Mouse (Mus musculus): ENCODE measurements around the gene Map3k9. TPM values are rescaled to one million over a fixed set of nuclear protein-coding genes. Genes with fewer than 3 reads are reported as not detected.

The Map3k9 gene
- polyA plus RNA-seq (2012; rRNA removed), result 5.9 and 6.7 TPM in 2 replicates

GRCm38 (mm10) chr12:81781105-81781909, at the start of gene Map3k9:
TSS of gene Map3k9 (minus strand) at chr12:81781175.
- Histone ChIP-seq H3K4me1 (ENCODE audit: control insufficient read depth, insufficient read depth, low read length) (peaks cover 4% of the 10 kb centered on the region; the same call in 1 of the 2 replicates), H3K4me3 (replicated peaks; ENCODE audit: extremely low read depth, low read depth, low read length) (peak within 1 kb of the TSS; percentile 74)
- DNase-seq, result peak; percentile 96
- WGBS, result 1% methylated on average over 49 of the region's 56 CpGs
- TF ChIP-seq POLR2A (IDR thresholded peaks at IDR 0.05; ENCODE audit: borderline replicate concordance, extremely low read depth, low read depth, low read length) (peak; percentile 81; the same call in 1 of the 2 replicates), CTCF (IDR thresholded peaks at IDR 0.05; ENCODE audit: insufficient read depth, low read length) (peak; percentile 16; the same call in 1 of the 2 replicates)

- DNase-seq, result no peak
- no peaks in the 10 kb centered on the region; the same call in 1 of the 2 replicates for H3K4me1 ChIP-seq (ENCODE audit: control insufficient read depth, insufficient read depth, low read length)
- no peak overlapping the region for H3K4me3 ChIP-seq (replicated peaks; ENCODE audit: extremely low read depth, low read depth, low read length)
- WGBS, result 83% methylated on average over 2 of the region's 2 CpGs
- TF ChIP-seq CTCF (IDR thresholded peaks at IDR 0.05; ENCODE audit: insufficient read depth, low read length), result no peak
- no peak for TF ChIP-seq POLR2A (IDR thresholded peaks at IDR 0.05; ENCODE audit: borderline replicate concordance, extremely low read depth, low read depth, low read length)
Measured at GRCm38 (mm10) chr12:81828355-81828754, 47.4 kb upstream of the Map3k9 start.

GRCm38 (mm10) chr12:81822778-81823480, 42.0 kb upstream of the Map3k9 start:
- TF ChIP-seq POLR2A (IDR thresholded peaks at IDR 0.05; ENCODE audit: borderline replicate concordance, extremely low read depth, low read depth, low read length) (no peak), CTCF (IDR thresholded peaks at IDR 0.05; ENCODE audit: insufficient read depth, low read length) (no peak)
- DNase-seq, result no peak
- H3K4me1 ChIP-seq (ENCODE audit: control insufficient read depth, insufficient read depth, low read length), result no peaks in the 10 kb centered on the region
- H3K4me3 ChIP-seq (replicated peaks; ENCODE audit: extremely low read depth, low read depth, low read length), result no peak overlapping the region
- 80% methylated on average over 4 of the region's 4 CpGs for WGBS

GRCm38 (mm10) chr12:81822176-81822575, 41.2 kb upstream of the Map3k9 start:
- no peak for DNase-seq
- 67% methylated on average over 4 of the region's 4 CpGs for WGBS

GRCm38 (mm10) chr12:81820700-81821099, 39.7 kb upstream of the Map3k9 start:
- 89% methylated on average over 4 of the region's 4 CpGs for WGBS
- H3K4me1 ChIP-seq (ENCODE audit: control insufficient read depth, insufficient read depth, low read length), result peaks cover 5% of the 10 kb centered on the region
- no peak overlapping the region for H3K4me3 ChIP-seq (replicated peaks; ENCODE audit: extremely low read depth, low read depth, low read length)
- TF ChIP-seq POLR2A (IDR thresholded peaks at IDR 0.05; ENCODE audit: borderline replicate concordance, extremely low read depth, low read depth, low read length), result no peak
- TF ChIP-seq CTCF (IDR thresholded peaks at IDR 0.05; ENCODE audit: insufficient read depth, low read length), result no peak
- no peak for DNase-seq

More at GRCm38 (mm10) chr12:81822176-81822575, 41.2 kb upstream of the Map3k9 start:
- no peak overlapping the region for H3K4me3 ChIP-seq (replicated peaks; ENCODE audit: extremely low read depth, low read depth, low read length)
- TF ChIP-seq CTCF (IDR thresholded peaks at IDR 0.05; ENCODE audit: insufficient read depth, low read length) (no peak), POLR2A (IDR thresholded peaks at IDR 0.05; ENCODE audit: borderline replicate concordance, extremely low read depth, low read depth, low read length) (no peak)
- H3K4me1 ChIP-seq (ENCODE audit: control insufficient read depth, insufficient read depth, low read length), result no peaks in the 10 kb centered on the region

- H3K4me1 ChIP-seq (ENCODE audit: control insufficient read depth, insufficient read depth, low read length), result peaks cover 5% of the 10 kb centered on the region
- 50% methylated on average over 6 of the region's 6 CpGs for WGBS
- TF ChIP-seq CTCF (IDR thresholded peaks at IDR 0.05; ENCODE audit: insufficient read depth, low read length) (no peak), POLR2A (IDR thresholded peaks at IDR 0.05; ENCODE audit: borderline replicate concordance, extremely low read depth, low read depth, low read length) (no peak)
- no peak for DNase-seq
- H3K4me3 ChIP-seq (replicated peaks; ENCODE audit: extremely low read depth, low read depth, low read length), result no peak overlapping the region
Measured at GRCm38 (mm10) chr12:81817126-81817505, 36.1 kb upstream of the Map3k9 start.

- H3K4me3 ChIP-seq (replicated peaks; ENCODE audit: extremely low read depth, low read depth, low read length), result no peak overlapping the region
- no peak for TF ChIP-seq POLR2A (IDR thresholded peaks at IDR 0.05; ENCODE audit: borderline replicate concordance, extremely low read depth, low read depth, low read length)
- TF ChIP-seq CTCF (IDR thresholded peaks at IDR 0.05; ENCODE audit: insufficient read depth, low read length), result no peak
Measured at GRCm38 (mm10) chr12:81816330-81817125, 35.6 kb upstream of the Map3k9 start.

GRCm38 (mm10) chr12:81814742-81815141, 33.8 kb upstream of the Map3k9 start:
- H3K4me1 ChIP-seq (ENCODE audit: control insufficient read depth, insufficient read depth, low read length), result peaks cover 5% of the 10 kb centered on the region
- 90% methylated on average over 5 of the region's 5 CpGs for WGBS
- TF ChIP-seq POLR2A (IDR thresholded peaks at IDR 0.05; ENCODE audit: borderline replicate concordance, extremely low read depth, low read depth, low read length) (no peak), CTCF (IDR thresholded peaks at IDR 0.05; ENCODE audit: insufficient read depth, low read length) (no peak)
- H3K4me3 ChIP-seq (replicated peaks; ENCODE audit: extremely low read depth, low read depth, low read length), result no peak overlapping the region
- no peak for DNase-seq

More at GRCm38 (mm10) chr12:81816330-81817125, 35.6 kb upstream of the Map3k9 start:
- 21% methylated on average over 10 of the region's 10 CpGs for WGBS
- no peak for DNase-seq
- peaks cover 5% of the 10 kb centered on the region for H3K4me1 ChIP-seq (ENCODE audit: control insufficient read depth, insufficient read depth, low read length)

GRCm38 (mm10) chr12:81810417-81810816, 29.4 kb upstream of the Map3k9 start:
- 48% methylated on average over 8 of the region's 8 CpGs for WGBS
- no peaks in the 10 kb centered on the region for H3K4me1 ChIP-seq (ENCODE audit: control insufficient read depth, insufficient read depth, low read length)
- no peak overlapping the region for H3K4me3 ChIP-seq (replicated peaks; ENCODE audit: extremely low read depth, low read depth, low read length)
- no peak for DNase-seq
- no peak for TF ChIP-seq POLR2A (IDR thresholded peaks at IDR 0.05; ENCODE audit: borderline replicate concordance, extremely low read depth, low read depth, low read length)
- TF ChIP-seq CTCF (IDR thresholded peaks at IDR 0.05; ENCODE audit: insufficient read depth, low read length), result no peak

Data from lung, adult 2 months (tissue).